Mouse (Mus musculus) retina, postnatal 1 day (tissue): ENCODE data around the gene Atp23.

Experiments
- DNase-seq: peaks from one replicate; pipeline ENCODE4 v3.0.0-alpha.2; 2012

The Atp23 gene

GRCm38 (mm10) chr10:126900821-126901487 is at the start of gene Atp23:
Gene Atp23, minus strand, starts transcription at chr10:126901355.
- DNase-seq: peak; percentile 88

- no peak for DNase-seq
Observed at GRCm38 (mm10) chr10:126950572-126950971, 49.4 kb upstream of the Atp23 start.

- no peak for DNase-seq
Observed at GRCm38 (mm10) chr10:126949824-126950223, 48.7 kb upstream of the Atp23 start.

DNA sequence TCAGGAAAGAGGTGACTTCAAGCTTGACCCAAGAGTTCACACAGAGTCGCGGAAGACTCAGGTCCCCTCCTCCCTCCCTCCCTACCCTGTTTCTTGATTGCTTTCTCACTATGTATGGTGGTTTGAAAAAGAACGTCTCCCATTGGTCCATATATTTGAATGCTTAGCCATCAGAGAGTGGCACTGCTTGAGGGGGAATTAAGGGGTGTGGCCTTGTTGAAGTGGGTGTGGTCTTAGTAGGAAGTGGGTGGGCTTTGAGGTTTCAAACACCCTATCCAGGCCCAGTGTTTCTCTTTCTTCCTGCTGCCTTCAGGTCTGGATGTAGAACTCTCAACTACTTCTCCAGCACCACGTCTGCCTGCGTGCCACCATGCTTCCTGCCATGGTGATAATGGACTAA is 44.4 kb upstream of the Atp23 start:
- DNase-seq: no peak

GRCm38 (mm10) chr10:126940949-126941348 is 39.8 kb upstream of the Atp23 start:
- DNase-seq: no peak

DNA sequence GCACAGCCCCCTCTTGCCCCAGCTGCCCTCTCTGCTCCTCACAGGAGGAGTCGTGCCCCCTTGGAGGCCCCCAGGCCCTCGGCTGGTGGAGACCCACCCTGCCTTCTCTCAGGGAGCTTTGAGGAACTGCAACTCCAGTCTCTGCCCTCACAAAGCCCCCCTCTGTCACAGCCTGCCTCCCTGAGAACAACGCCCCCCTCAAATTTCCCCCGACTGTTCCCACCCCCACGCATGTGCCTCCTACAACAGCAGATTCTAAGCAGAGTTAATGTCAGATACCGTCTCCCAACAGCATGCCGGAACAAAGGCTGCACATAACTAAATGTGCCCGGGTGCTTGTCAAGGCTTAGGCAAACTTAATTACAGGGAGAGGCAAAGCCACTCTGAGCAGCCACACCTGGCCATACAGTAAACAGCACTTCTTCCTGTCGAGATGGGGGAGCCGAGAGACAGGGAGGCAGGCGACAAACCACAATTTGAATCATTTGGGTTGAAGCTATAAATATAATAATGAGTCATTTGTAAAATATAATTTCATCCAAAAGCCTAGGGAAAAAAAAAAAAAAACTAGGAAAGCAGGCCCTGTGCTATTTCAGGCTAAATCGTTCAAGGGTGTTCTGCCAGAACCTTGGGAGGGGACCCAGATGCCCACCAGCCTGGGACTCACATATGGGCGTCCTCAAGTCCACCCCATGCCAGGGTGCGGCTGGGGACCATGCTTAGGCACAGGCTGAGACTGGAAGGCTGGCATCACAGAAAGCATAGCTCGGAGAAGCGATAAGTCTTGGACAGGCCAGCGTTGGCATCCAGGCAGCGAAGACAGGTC is 34.6 kb upstream of the Atp23 start:
- DNase-seq: peak; percentile 54

DNA sequence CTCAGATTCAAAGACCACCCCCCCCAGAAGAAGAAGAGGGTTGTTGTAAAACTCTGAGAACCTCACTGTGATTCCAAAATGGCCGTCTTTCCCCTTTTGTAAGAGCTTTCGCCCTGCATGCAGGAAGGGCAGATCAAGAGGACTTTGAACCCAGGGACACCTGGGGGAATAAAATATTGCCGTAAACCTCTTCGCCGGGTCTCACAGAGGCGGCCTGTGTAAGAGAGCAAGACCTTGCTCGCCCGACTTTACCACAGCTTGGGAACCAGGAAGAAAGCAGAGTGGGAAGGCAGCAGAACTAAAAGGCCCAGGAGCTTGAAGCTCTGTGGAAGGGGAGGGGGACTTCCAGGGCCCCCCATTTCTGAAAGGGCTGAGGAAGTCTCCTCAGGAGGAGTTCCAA is 34.0 kb upstream of the Atp23 start:
- no peak for DNase-seq

GRCm38 (mm10) chr10:126934561-126934960 is 33.4 kb upstream of the Atp23 start:
- DNase-seq: no peak

DNA sequence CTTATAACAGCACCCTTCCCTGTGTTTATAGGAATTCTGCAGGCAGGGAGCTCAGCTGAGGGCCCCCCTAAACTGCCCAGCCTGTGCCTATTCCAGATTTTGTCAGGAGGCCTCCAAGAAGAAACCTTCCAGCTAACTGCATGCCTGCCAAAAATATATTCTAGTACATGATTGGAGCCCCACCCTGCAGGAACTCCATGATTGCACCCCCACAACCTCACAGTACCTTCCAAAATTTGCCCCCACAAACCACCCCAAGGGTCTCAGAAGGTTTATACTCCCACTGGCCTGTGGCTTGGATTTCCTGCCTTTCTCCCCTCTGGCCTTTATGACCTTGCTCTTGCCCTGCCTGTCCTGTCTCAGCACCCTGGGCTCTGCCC is 30.6 kb upstream of the Atp23 start:
- no peak for DNase-seq

DNA sequence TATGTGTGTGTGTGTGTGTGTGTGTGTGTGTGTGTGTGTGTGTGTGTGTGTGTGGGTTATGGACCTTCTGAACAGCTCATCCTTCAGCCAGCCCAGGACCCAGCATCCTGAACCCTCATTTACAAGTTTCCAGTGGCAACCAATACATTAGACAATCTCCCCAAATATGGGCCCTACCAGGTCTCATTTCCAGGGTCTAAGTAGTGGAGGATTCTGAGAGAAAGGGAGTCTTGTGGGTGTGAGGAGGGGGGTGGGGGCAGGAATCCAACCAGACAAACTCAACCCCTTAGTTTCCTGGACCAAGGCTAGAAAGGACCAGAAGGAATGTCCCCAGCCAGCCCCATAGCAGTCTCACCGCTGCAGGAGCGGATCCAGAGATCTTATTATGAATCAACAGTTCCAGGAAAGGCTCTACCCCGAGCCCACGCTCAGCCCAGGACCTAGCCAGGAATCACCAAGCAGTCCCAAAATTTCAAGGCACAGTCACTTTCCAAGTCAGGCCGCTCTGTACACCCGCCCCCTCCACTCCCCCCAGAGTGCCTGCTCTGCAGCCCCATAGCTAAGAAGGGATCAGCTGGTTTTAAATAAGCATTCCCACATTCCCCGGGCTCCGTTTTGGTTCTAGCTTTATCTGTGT is 30.1 kb upstream of the Atp23 start:
- DNase-seq: no peak

GRCm38 (mm10) chr10:126930270-126931121 is 29.3 kb upstream of the Atp23 start:
- peak; percentile 86 for DNase-seq

DNA sequence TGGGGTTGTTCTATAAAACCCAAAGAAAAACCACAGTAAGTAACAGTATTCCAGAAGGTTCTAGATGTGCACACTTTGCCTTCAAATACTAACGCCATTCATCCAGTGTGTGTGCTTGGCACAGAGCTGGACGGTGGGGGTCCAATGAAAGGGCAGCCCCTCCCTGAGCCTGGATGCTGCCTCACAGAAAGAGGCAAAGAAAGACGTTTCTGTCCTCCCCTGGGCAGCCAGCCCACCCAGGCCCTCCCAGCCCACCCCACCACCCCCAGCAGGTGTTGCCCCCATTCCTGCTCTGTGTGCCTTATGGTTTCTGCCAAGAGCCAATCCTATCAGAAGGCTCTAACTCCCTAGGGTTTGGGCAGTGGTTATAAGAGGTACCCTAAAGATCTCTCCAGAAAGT is 28.4 kb upstream of the Atp23 start:
- DNase-seq: peak; percentile 53

DNA sequence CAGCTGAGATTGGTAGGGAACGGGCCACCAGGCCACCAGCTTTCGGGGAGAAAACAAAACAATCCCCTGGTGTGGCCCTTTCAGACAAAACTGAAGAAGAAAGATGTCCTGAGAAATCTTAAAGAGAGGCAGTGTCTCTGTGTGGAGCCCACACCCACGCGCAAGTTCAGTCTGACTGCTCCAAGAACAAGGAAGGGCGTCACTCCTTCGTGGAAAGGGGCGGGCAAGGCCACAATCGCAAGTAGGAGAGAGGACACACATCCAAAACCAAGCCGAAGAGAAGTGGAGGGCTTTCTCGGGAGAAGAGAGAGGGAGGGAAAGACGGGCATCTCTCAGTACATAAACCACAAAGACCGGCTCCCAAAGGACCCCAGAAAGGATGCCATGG is 27.7 kb upstream of the Atp23 start:
- no peak for DNase-seq

- DNase-seq: peak; percentile 89
Observed at GRCm38 (mm10) chr10:126928011-126928818, 27.1 kb upstream of the Atp23 start.

GRCm38 (mm10) chr10:126927101-126927961 is 26.2 kb upstream of the Atp23 start:
- peak; percentile 97 for DNase-seq

GRCm38 (mm10) chr10:126925391-126925790 is 24.2 kb upstream of the Atp23 start:
- no peak for DNase-seq

GRCm38 (mm10) chr10:126924087-126924486 is 22.9 kb upstream of the Atp23 start:
- DNase-seq: no peak

GRCm38 (mm10) chr10:126920220-126920619 is 19.1 kb upstream of the Atp23 start:
- no peak for DNase-seq

DNA sequence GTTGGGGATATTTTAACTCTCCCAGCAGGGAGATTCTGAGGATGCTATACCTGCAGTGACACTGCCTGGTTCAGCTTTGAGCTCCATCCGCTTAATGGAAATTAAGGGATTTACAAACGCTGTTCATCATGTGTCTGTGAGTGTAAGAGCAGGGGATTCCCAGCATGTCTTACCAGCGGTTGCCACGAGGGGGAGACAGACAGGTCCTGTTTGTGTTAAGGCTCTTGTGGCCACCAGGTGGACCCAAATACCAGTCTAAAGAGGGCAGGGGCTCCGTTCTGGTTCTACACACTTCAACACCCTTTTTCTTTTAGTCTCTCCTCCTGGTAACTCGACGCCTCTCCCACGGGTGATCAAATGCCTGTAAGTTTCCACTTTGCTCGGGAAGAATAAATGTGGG is 17.9 kb upstream of the Atp23 start:
- peak; percentile 96 for DNase-seq

GRCm38 (mm10) chr10:126914288-126914687 is 13.1 kb upstream of the Atp23 start:
- DNase-seq: peak; percentile 52

DNA sequence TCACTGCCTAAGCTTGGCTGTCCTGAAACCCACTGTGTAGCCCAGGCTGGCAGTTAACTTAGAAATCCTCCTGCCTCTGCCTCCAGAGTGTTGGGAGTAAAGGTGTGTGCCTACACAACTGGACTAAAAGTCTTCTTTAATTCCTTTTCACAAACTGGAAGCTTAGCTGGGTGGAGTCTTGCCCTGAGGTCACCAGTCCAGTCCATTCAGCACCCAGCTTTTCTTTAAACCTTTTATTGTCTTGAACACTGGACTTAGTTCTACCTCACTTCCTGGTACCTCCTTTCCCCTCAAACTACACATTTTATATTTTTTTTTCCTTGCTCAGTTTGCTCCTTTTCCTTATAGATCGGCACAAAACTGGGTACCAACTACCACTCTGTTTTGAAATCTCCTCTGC is 10.3 kb upstream of the Atp23 start:
- no peak for DNase-seq
